Mouse (Mus musculus) C2C12 (cell line): ENCODE data around the gene Cdh9.

Source experiments
- CTCF ChIP-seq: IDR thresholded peaks from one replicate; pipeline ENCODE4 v1.5.1; 2011; ENCODE audit not compliant: control insufficient read depth, insufficient read depth, insufficient read length
- FOSL1 ChIP-seq: IDR thresholded peaks from one replicate; pipeline ENCODE4 v1.8.0; 2011; ENCODE audit warnings: mild to moderate bottlenecking, low read length; ENCODE audit not compliant: poor library complexity, insufficient read depth, severe bottlenecking
- MAX ChIP-seq: IDR thresholded peaks from one replicate; pipeline ENCODE4 v1.6.1; 2011; ENCODE audit warnings: mild to moderate bottlenecking, control low read depth
- MYOD1 ChIP-seq: IDR thresholded peaks from one replicate; pipeline ENCODE4 v1.6.1; 2011; ENCODE audit warnings: low read depth; ENCODE audit not compliant: control insufficient read depth, insufficient read length
- MYOG ChIP-seq: IDR thresholded peaks from one replicate; pipeline ENCODE4 v1.6.1; 2011; ENCODE audit not compliant: control insufficient read depth, insufficient read length; ENCODE audit errors: extremely low read depth
- USF1 ChIP-seq: IDR thresholded peaks from one replicate; pipeline ENCODE4 v1.6.1; 2011; ENCODE audit warnings: low read depth, mild to moderate bottlenecking, control low read depth, moderate library complexity

- TF ChIP-seq MYOD1 = no peak
- no peak for TF ChIP-seq CTCF
- no peak for TF ChIP-seq MAX
- no peak for TF ChIP-seq USF1
- no peak for TF ChIP-seq FOSL1
- no peak for TF ChIP-seq MYOG
These were observed at the start of gene Cdh9 for GRCm38 (mm10) chr15:16728470-16729011.
